Mouse (Mus musculus) thymus, postnatal 36 days (tissue): ENCODE measurements around the gene Map3k7cl.

Experiments used
- DNase-seq, 2 experiments: peaks; one replicate each; pipeline ENCODE4 v3.0.0; 2022; ENCODE audit warnings: mixed read lengths in 2 of 2

Gene Map3k7cl

GRCm38 (mm10) chr16:87552907-87553691 lies at the start of gene Map3k7cl:
Gene Map3k7cl, plus strand, starts transcription at chr16:87553330.
- no peak for DNase-seq

GRCm38 (mm10) chr16:87511706-87512105 lies 41.4 kb upstream of the Map3k7cl start:
- no peak for DNase-seq

- DNase-seq: no peak
Measured at GRCm38 (mm10) chr16:87512331-87512730, 40.8 kb upstream of the Map3k7cl start.

- DNase-seq: no peak
Measured at GRCm38 (mm10) chr16:87524228-87524627, 28.9 kb upstream of the Map3k7cl start.

GRCm38 (mm10) chr16:87527553-87528249 lies 25.4 kb upstream of the Map3k7cl start:
- no peak for DNase-seq

- DNase-seq: no peak
Measured at GRCm38 (mm10) chr16:87528755-87529154, 24.4 kb upstream of the Map3k7cl start.

GRCm38 (mm10) chr16:87548348-87548747 lies 4.8 kb upstream of the Map3k7cl start:
- DNase-seq: no peak

- DNase-seq: no peak
Measured at GRCm38 (mm10) chr16:87556320-87556719, 3.2 kb downstream of the Map3k7cl start.

GRCm38 (mm10) chr16:87561501-87561900 lies 8.4 kb downstream of the Map3k7cl start:
- no peak for DNase-seq

- no peak for DNase-seq
Measured at GRCm38 (mm10) chr16:87563524-87563923, 10.4 kb downstream of the Map3k7cl start.

GRCm38 (mm10) chr16:87564564-87564963 lies 11.4 kb downstream of the Map3k7cl start:
- DNase-seq: no peak

GRCm38 (mm10) chr16:87567572-87567971 lies 14.4 kb downstream of the Map3k7cl start:
- DNase-seq: no peak

- DNase-seq: no peak
Measured at GRCm38 (mm10) chr16:87568241-87568640, 15.1 kb downstream of the Map3k7cl start.

- no peak for DNase-seq
Measured at GRCm38 (mm10) chr16:87569576-87570105, 16.5 kb downstream of the Map3k7cl start.

- no peak for DNase-seq
Measured at GRCm38 (mm10) chr16:87570334-87570733, 17.2 kb downstream of the Map3k7cl start.

GRCm38 (mm10) chr16:87573409-87573808 lies 20.3 kb downstream of the Map3k7cl start:
- no peak for DNase-seq

- DNase-seq: no peak
Measured at GRCm38 (mm10) chr16:87574160-87574559, 21.0 kb downstream of the Map3k7cl start.

- DNase-seq: no peak
Measured at GRCm38 (mm10) chr16:87575600-87575999, 22.5 kb downstream of the Map3k7cl start.

- DNase-seq: no peak
Measured at GRCm38 (mm10) chr16:87578881-87579280, 25.8 kb downstream of the Map3k7cl start.

- DNase-seq: no peak
Measured at GRCm38 (mm10) chr16:87579462-87579861, 26.3 kb downstream of the Map3k7cl start.

- DNase-seq: no peak
Measured at GRCm38 (mm10) chr16:87582776-87583175, 29.6 kb downstream of the Map3k7cl start.

- peak in 1 of 2 experiments; percentile 21 for DNase-seq
Measured at GRCm38 (mm10) chr16:87584618-87585017, 31.5 kb downstream of the Map3k7cl start.

- DNase-seq: no peak
Measured at GRCm38 (mm10) chr16:87585548-87586262, 32.6 kb downstream of the Map3k7cl start.
